ENCODE assay signal across 8 mouse cellular contexts in the genomic region with DNA sequence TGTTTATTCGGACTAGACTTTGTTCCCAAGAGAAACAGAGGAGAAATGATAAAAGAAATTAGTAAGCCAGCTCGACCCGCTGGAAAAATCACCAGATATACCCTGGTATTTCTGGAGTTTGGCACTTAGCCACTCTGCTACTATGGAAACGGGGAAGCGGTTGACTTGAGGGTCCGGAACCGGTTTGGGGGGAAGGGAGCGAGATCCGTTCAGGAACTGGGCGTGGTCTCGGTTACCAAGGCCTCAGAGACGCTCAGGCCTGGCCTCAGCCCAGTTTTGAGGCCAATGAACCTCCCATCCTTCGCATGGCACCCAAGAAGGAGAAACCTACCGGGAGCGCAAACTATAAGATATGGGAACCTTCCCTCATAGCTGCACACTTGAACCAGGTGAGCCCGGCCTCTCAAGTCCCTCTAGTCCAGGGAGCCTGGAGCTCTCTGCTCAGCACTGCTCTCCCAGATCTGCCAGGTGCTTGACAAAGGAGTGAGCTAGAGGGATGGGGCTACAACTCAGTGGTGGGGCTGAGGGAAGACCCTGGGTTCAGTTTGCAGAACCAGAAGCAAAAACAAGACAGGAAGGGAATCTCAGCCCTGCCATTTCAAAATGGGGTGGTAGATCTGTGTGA. TPM values are rescaled to one million over a fixed set of nuclear protein-coding genes. Genes with fewer than 3 reads are reported as not detected.
A peak's percentile ranks its signal among the peaks of the same experiment; 100 is the strongest.
DNase-seq lines count a peak whose midpoint lies in the region; ATAC-seq and TF ChIP-seq lines count a peak whose summit lies in the region.

A gene (plus strand): TSS at position 220 of the 625 bp plus-strand sequence.

- H3K36me3 ChIP-seq in embryonic facial prominence, embryonic 11.5 days (replicated peaks; ENCODE audit: control insufficient read depth, insufficient read depth, low read depth, low read length) = no peaks in the 10 kb centered on the region
- H3K36me3 ChIP-seq in hindbrain, embryonic 14.5 days (replicated peaks; ENCODE audit: control insufficient read depth, insufficient read depth) = no peaks in the 10 kb centered on the region
- H3K36me3 ChIP-seq in liver, adult 2 months (ENCODE audit: control insufficient read depth, insufficient read depth, low read length) = no peaks in the 10 kb centered on the region
- H3K36me3 ChIP-seq in stomach, embryonic 16.5 days (ENCODE audit: control insufficient read depth, insufficient read depth, low read length) = no peaks in the 10 kb centered on the region
- no peaks in the 10 kb centered on the region for H3K36me3 ChIP-seq in thymus, adult 2 months (ENCODE audit: control insufficient read depth, insufficient read depth, low read length)

- no peak for TF ChIP-seq POLR2A in liver, adult 2 months (IDR thresholded peaks at IDR 0.05; ENCODE audit: extremely low read depth, insufficient read depth, low read length)
- TF ChIP-seq POLR2A in thymus, adult 2 months (IDR thresholded peaks at IDR 0.05; ENCODE audit: control insufficient read depth, extremely low read depth, insufficient read depth, low read length, poor library complexity) = no peak

- 46% methylated on average over 16 of the region's 16 CpGs for WGBS in embryonic facial prominence, embryonic 11.5 days
- WGBS in hindbrain, embryonic 14.5 days = 41% methylated on average over 16 of the region's 16 CpGs
- WGBS in liver, adult 2 months = 30% methylated on average over 16 of the region's 16 CpGs
- 29% methylated on average over 16 of the region's 16 CpGs for WGBS in stomach, embryonic 16.5 days
- 19% methylated on average over 16 of the region's 16 CpGs for WGBS in thymus, adult 2 months

- no peak within 1 kb of the TSS for H3K9ac ChIP-seq in embryonic facial prominence, embryonic 11.5 days (replicated peaks; ENCODE audit: low read length)
- H3K9ac ChIP-seq in hindbrain, embryonic 14.5 days = no peak within 1 kb of the TSS
- H3K9ac ChIP-seq in liver, adult 2 months (ENCODE audit: low read depth, low read length) = no peak within 1 kb of the TSS
- no peak within 1 kb of the TSS for H3K9ac ChIP-seq in stomach, embryonic 16.5 days (ENCODE audit: low read length)

- H3K4me2 ChIP-seq in embryonic facial prominence, embryonic 11.5 days (ENCODE audit: low read depth, low read length) = no peak within 1 kb of the TSS
- 0 out of 2 replicates have a peak within 1 kb of the TSS, but pooled peaks have one; percentile 7 for H3K4me2 ChIP-seq in hindbrain, embryonic 14.5 days (replicated peaks)
- H3K4me2 ChIP-seq in stomach, embryonic 16.5 days (ENCODE audit: low read depth, low read length) = peak within 1 kb of the TSS; percentile 20; the same call in 1 of the 2 replicates

- no peak for TF ChIP-seq CTCF in liver, adult 2 months (IDR thresholded peaks at IDR 0.05; ENCODE audit: low read depth, low read length)
- no peak for TF ChIP-seq CTCF in thymus, adult 2 months (IDR thresholded peaks at IDR 0.05; ENCODE audit: borderline replicate concordance, control insufficient read depth, extremely low read depth, insufficient read depth, low read length, poor library complexity)

- no peak within 1 kb of the TSS for H3K4me3 ChIP-seq in embryonic facial prominence, embryonic 11.5 days (ENCODE audit: low read depth, low read length)
- no peak within 1 kb of the TSS for H3K4me3 ChIP-seq in hindbrain, embryonic 14.5 days (replicated peaks; ENCODE audit: low read length)
- 0 out of 2 replicates have a peak within 1 kb of the TSS, but pooled peaks have one; percentile 11 for H3K4me3 ChIP-seq in liver, adult 2 months (ENCODE audit: insufficient read depth, low read depth, low read length)
- no peak within 1 kb of the TSS for H3K4me3 ChIP-seq in stomach, embryonic 16.5 days (replicated peaks; ENCODE audit: low read length)
- no peak within 1 kb of the TSS for H3K4me3 ChIP-seq in thymus, adult 2 months (ENCODE audit: control insufficient read depth, insufficient read depth, low read length)

- no peaks in the 10 kb centered on the region for H3K79me2 ChIP-seq in liver, adult 2 months (ENCODE audit: control insufficient read depth, insufficient read depth, low read length)

- peak; percentile 12 to 39 for DNase-seq in layer of hippocampus, postnatal 10 days (ENCODE audit: low spot score in 2 of 2)
- no peak for DNase-seq in layer of hippocampus, adult 9-10 months (ENCODE audit: low spot score)
- peak; percentile 57 for DNase-seq in embryonic facial prominence, embryonic 11.5 days (ENCODE audit: low spot score)
- DNase-seq in hindbrain, embryonic 14.5 days (ENCODE audit: low spot score) = peak; percentile 32
- DNase-seq in liver, adult 2 months (ENCODE audit: extremely low read depth, low read depth, low spot score) = peak; percentile 8
- DNase-seq in thymus, adult 2 months = no peak

- no peaks in the 10 kb centered on the region for H3K9me3 ChIP-seq in embryonic facial prominence, embryonic 11.5 days (replicated peaks; ENCODE audit: control insufficient read depth, low read length)
- no peaks in the 10 kb centered on the region for H3K9me3 ChIP-seq in hindbrain, embryonic 14.5 days (ENCODE audit: control insufficient read depth, low read length)
- H3K9me3 ChIP-seq in stomach, embryonic 16.5 days (replicated peaks; ENCODE audit: control insufficient read depth, low read length) = no peaks in the 10 kb centered on the region

- no peaks in the 10 kb centered on the region for H3K4me1 ChIP-seq in embryonic facial prominence, embryonic 11.5 days (ENCODE audit: control insufficient read depth, insufficient read depth, low read length)
- no peaks in the 10 kb centered on the region for H3K4me1 ChIP-seq in hindbrain, embryonic 14.5 days (replicated peaks; ENCODE audit: control insufficient read depth, insufficient read depth, low read length)
- no peaks in the 10 kb centered on the region for H3K4me1 ChIP-seq in liver, adult 2 months (ENCODE audit: control insufficient read depth, insufficient read depth, low read length)
- H3K4me1 ChIP-seq in stomach, embryonic 16.5 days (ENCODE audit: control insufficient read depth, insufficient read depth, low read length) = no peaks in the 10 kb centered on the region
- H3K4me1 ChIP-seq in thymus, adult 2 months (replicated peaks; ENCODE audit: control insufficient read depth, insufficient read depth, low read length) = no peaks in the 10 kb centered on the region

- no peak within 1 kb of the TSS for H3K27ac ChIP-seq in embryonic facial prominence, embryonic 11.5 days (replicated peaks; ENCODE audit: low read depth, low read length)
- H3K27ac ChIP-seq in hindbrain, embryonic 14.5 days = no peak within 1 kb of the TSS
- 0 out of 2 replicates have a peak within 1 kb of the TSS, but pooled peaks have one; percentile 44 for H3K27ac ChIP-seq in liver, adult 2 months (replicated peaks; ENCODE audit: insufficient read depth, low read depth, low read length)
- no peak within 1 kb of the TSS for H3K27ac ChIP-seq in stomach, embryonic 16.5 days (ENCODE audit: low read length)
- H3K27ac ChIP-seq in thymus, adult 2 months (ENCODE audit: control insufficient read depth, insufficient read depth, low read length) = no peak within 1 kb of the TSS

- H3K27me3 ChIP-seq in embryonic facial prominence, embryonic 11.5 days (ENCODE audit: control insufficient read depth, insufficient read depth, low read length) = no peaks in the 10 kb centered on the region
- H3K27me3 ChIP-seq in hindbrain, embryonic 14.5 days (ENCODE audit: control insufficient read depth, insufficient read depth, low read length) = no peaks in the 10 kb centered on the region
- no peaks in the 10 kb centered on the region for H3K27me3 ChIP-seq in liver, adult 2 months (ENCODE audit: control insufficient read depth, insufficient read depth, low read length)
- no peaks in the 10 kb centered on the region for H3K27me3 ChIP-seq in stomach, embryonic 16.5 days (ENCODE audit: control insufficient read depth, insufficient read depth, low read length)
- no peaks in the 10 kb centered on the region for H3K27me3 ChIP-seq in thymus, adult 2 months (ENCODE audit: control insufficient read depth, insufficient read depth, low read length)

- peak; percentile 52; the same call in 1 of the 2 replicates for ATAC-seq in embryonic facial prominence, embryonic 11.5 days (replicated peaks; ENCODE audit: insufficient number of reproducible peaks, low FRiP score, low TSS enrichment, low read depth)
- no peak; the same call in 1 of the 2 replicates for ATAC-seq in hindbrain, embryonic 14.5 days (ENCODE audit: low FRiP score)
- peak; percentile 68; the same call in 1 of the 2 replicates for ATAC-seq in stomach, embryonic 16.5 days (ENCODE audit: insufficient read depth, low FRiP score)
- ATAC-seq in erythroblast, adult 5-6 weeks (replicated peaks; ENCODE audit: low FRiP score, poor library complexity, severe bottlenecking) = no peak

RNA-seq across cellular contexts. Expression of the gene that starts here (rescaled TPM):
- total RNA-seq in layer of hippocampus, postnatal 10 days (2021) = under 1 TPM; 0.80 to 0.91 TPM
- 0.04 and 0.43 TPM in 2 replicates for polyA plus RNA-seq in embryonic facial prominence, embryonic 11.5 days (2014; fragmentation: Nextera tagmentation; extraction: Ambion mirVana)
- 0.93 and 1.1 TPM in 2 replicates for polyA plus RNA-seq in hindbrain, embryonic 14.5 days (2014; fragmentation: Nextera tagmentation; extraction: Ambion mirVana)
- total RNA-seq in liver, adult 2 months (2014; rRNA removed) = under 0.01 and 0.27 TPM in 2 replicates
- polyA plus RNA-seq in liver, adult 2 months (2012; rRNA removed) = 0.02 and 0.05 TPM in 2 replicates
- 0.26 and 0.45 TPM in 2 replicates for polyA plus RNA-seq in stomach, embryonic 16.5 days (2015; fragmentation: Nextera tagmentation; extraction: Ambion mirVana)
- not detected in 2 replicates for total RNA-seq in erythroblast, adult 5-6 weeks (2015; ENCODE audit: low replicate concordance)
- total RNA-seq in erythroblast, adult 5-6 weeks (2017; ENCODE audit: low replicate concordance) = not detected in 2 replicates
- 0.03 and 0.05 TPM in 2 replicates for polyA plus RNA-seq in thymus, adult 2 months (2012; rRNA removed)

Comparison
In these comparisons a context has a peak if more than half of its experiments do, and no peak if none do; other contexts are left out.
1. Peak in DNase-seq in layer of hippocampus, postnatal 10 days; RNA of the gene not detected or under 1 TPM.
2. Peak in DNase-seq and ATAC-seq in embryonic facial prominence, embryonic 11.5 days; RNA of the gene not detected or under 1 TPM.
3. Peak in DNase-seq, H3K4me3 ChIP-seq and H3K27ac ChIP-seq in liver, adult 2 months; RNA of the gene not detected or under 1 TPM.
4. Peak in ATAC-seq and H3K4me2 ChIP-seq in stomach, embryonic 16.5 days; RNA of the gene not detected or under 1 TPM.